Mouse (Mus musculus): ENCODE data around the gene Duox1.

Duox1 gene

GRCm38 (mm10) chr2:122354191-122354929, 38.9 kb downstream of the Duox1 start:
- no peak for DNase-seq (ENCODE audit: low spot score)

GRCm38 (mm10) chr2:122355389-122355788, 39.9 kb downstream of the Duox1 start:
- no peak for DNase-seq (ENCODE audit: low spot score)

GRCm38 (mm10) chr2:122356187-122356586, 40.7 kb downstream of the Duox1 start:
- DNase-seq (ENCODE audit: low spot score): no peak

- DNase-seq (ENCODE audit: low spot score): no peak
Observed at GRCm38 (mm10) chr2:122360310-122360709, 44.8 kb downstream of the Duox1 start.

GRCm38 (mm10) chr2:122361181-122361580, 45.7 kb downstream of the Duox1 start:
- no peak for DNase-seq (ENCODE audit: low spot score)

GRCm38 (mm10) chr2:122361868-122362621, 46.6 kb downstream of the Duox1 start:
- no peak for DNase-seq (ENCODE audit: low spot score)

- no peak for DNase-seq (ENCODE audit: low spot score)
Observed at GRCm38 (mm10) chr2:122362622-122363523, 47.4 kb downstream of the Duox1 start.

GRCm38 (mm10) chr2:122364352-122364944, 49.0 kb downstream of the Duox1 start:
- DNase-seq (ENCODE audit: low spot score): no peak

GRCm38 (mm10) chr2:122365244-122365866, 49.9 kb downstream of the Duox1 start:
- no peak for DNase-seq (ENCODE audit: low spot score)

- DNase-seq (ENCODE audit: low spot score): no peak
Observed at GRCm38 (mm10) chr2:122366039-122366438, 50.6 kb downstream of the Duox1 start.

GRCm38 (mm10) chr2:122366706-122367105, 51.2 kb downstream of the Duox1 start:
- DNase-seq (ENCODE audit: low spot score): no peak

- DNase-seq (ENCODE audit: low spot score): no peak
Observed at GRCm38 (mm10) chr2:122367181-122367580, 51.7 kb downstream of the Duox1 start.

- no peak for DNase-seq (ENCODE audit: low spot score)
Observed at GRCm38 (mm10) chr2:122367701-122368080, 52.2 kb downstream of the Duox1 start.

- peak; percentile 35 for DNase-seq (ENCODE audit: low spot score)
Observed at GRCm38 (mm10) chr2:122368081-122368971, 52.9 kb downstream of the Duox1 start.

- DNase-seq (ENCODE audit: low spot score): peak; percentile 84
Observed at GRCm38 (mm10) chr2:122368995-122369739, 53.7 kb downstream of the Duox1 start, which contains the start of gene Shf. Shf (minus strand) TSS chr2:122369162.

GRCm38 (mm10) chr2:122370101-122370750, 54.8 kb downstream of the Duox1 start:
- no peak for DNase-seq (ENCODE audit: low spot score)

GRCm38 (mm10) chr2:122372067-122372466, 56.6 kb downstream of the Duox1 start:
- DNase-seq (ENCODE audit: low spot score): no peak

GRCm38 (mm10) chr2:122372541-122372940, 57.1 kb downstream of the Duox1 start:
- no peak for DNase-seq (ENCODE audit: low spot score)

GRCm38 (mm10) chr2:122374012-122374411, 58.5 kb downstream of the Duox1 start:
- no peak for DNase-seq (ENCODE audit: low spot score)
